In the genomic region with DNA sequence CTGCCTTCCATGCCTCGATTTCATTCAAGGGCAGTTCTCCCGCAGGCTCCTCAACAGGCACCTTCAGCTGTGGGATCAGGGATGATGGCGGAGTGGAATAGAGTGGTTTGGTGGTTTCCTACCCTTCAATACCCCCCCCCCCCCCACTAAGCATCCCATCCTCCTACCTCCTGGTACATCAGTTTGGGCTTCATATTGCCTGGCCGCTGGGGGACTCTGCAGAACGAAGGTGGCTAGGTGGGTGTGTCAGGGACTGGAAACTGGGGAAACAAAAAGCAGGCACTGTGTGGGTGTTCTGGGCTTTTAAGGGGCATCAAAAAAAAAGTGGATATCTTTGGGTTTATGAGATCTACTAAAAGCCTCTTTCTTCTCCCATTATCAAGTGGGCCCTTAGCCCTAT, we compare ENCODE assay signal across 9 mouse cellular contexts. TPM values are rescaled to one million over a fixed set of nuclear protein-coding genes. Genes with fewer than 3 reads are reported as not detected.
DNase-seq lines count a peak whose midpoint lies in the region; ATAC-seq and TF ChIP-seq lines count a peak whose summit lies in the region.
"Had no signal": no experiment of that assay in that cellular context is flagged by ENCODE, and none has a peak within 500 bp of the region (broad histone marks: within the 10 kb centered on the region; RNA-seq: fewer than 3 reads in every experiment).

No protein-coding gene starts in this region.

- peak overlapping the region; percentile 97 for H3K27ac ChIP-seq in left cerebral cortex, adult 2 months
- H3K27ac ChIP-seq in embryonic facial prominence, embryonic 13.5 days: no peak overlapping the region
- no peak overlapping the region for H3K27ac ChIP-seq in hindbrain, embryonic 16.5 days (ENCODE audit: low read depth, low read length)
- H3K27ac ChIP-seq in midbrain, embryonic 16.5 days (ENCODE audit: low read length): no peak overlapping the region

- peaks cover 40% of the 10 kb centered on the region for H3K36me3 ChIP-seq in embryonic facial prominence, embryonic 13.5 days
- H3K36me3 ChIP-seq in hindbrain, embryonic 16.5 days (ENCODE audit: control insufficient read depth, insufficient read depth, low read length): peaks cover 13% of the 10 kb centered on the region
- H3K36me3 ChIP-seq in midbrain, embryonic 16.5 days (ENCODE audit: control insufficient read depth, insufficient read depth, low read length): peaks cover 8% of the 10 kb centered on the region

- H3K4me2 ChIP-seq in embryonic facial prominence, embryonic 13.5 days: peak overlapping the region; percentile 88
- H3K4me2 ChIP-seq in hindbrain, embryonic 16.5 days (ENCODE audit: low read length): peak overlapping the region; percentile 71
- H3K4me2 ChIP-seq in midbrain, embryonic 16.5 days (ENCODE audit: low read length): peak overlapping the region; percentile 82

- H3K9me3 ChIP-seq in embryonic facial prominence, embryonic 13.5 days: no peaks in the 10 kb centered on the region
- H3K9me3 ChIP-seq in hindbrain, embryonic 16.5 days (ENCODE audit: control insufficient read depth, low read length): no peaks in the 10 kb centered on the region
- no peaks in the 10 kb centered on the region for H3K9me3 ChIP-seq in midbrain, embryonic 16.5 days (replicated peaks; ENCODE audit: control insufficient read depth, low read length, poor library complexity, severe bottlenecking)

- TF ChIP-seq CTCF in left cerebral cortex, adult 2 months (IDR thresholded peaks at IDR 0.05): no peak

- 52% methylated on average over 5 of the region's 5 CpGs for WGBS in embryonic facial prominence, embryonic 13.5 days
- 65% methylated on average over 5 of the region's 5 CpGs for WGBS in hindbrain, embryonic 16.5 days
- WGBS in midbrain, embryonic 16.5 days: 58% methylated on average over 5 of the region's 5 CpGs

- H3K4me3 ChIP-seq in left cerebral cortex, adult 2 months: peak overlapping the region; percentile 73
- H3K4me3 ChIP-seq in embryonic facial prominence, embryonic 13.5 days: peak overlapping the region; percentile 59
- peak overlapping the region; percentile 61 for H3K4me3 ChIP-seq in hindbrain, embryonic 16.5 days (ENCODE audit: low read length)
- H3K4me3 ChIP-seq in midbrain, embryonic 16.5 days (ENCODE audit: low read depth, low read length): peak overlapping the region; percentile 70

- no peak for ATAC-seq in embryonic facial prominence, embryonic 13.5 days (ENCODE audit: insufficient number of reproducible peaks, insufficient read depth, low FRiP score, low TSS enrichment, low read depth)
- no peak for ATAC-seq in hindbrain, embryonic 16.5 days
- ATAC-seq in midbrain, embryonic 16.5 days: no peak; the same call in 1 of the 2 replicates

- intact Hi-C loops in left cerebral cortex, adult 2 months (cut with DNase I): no loop called here
- intact Hi-C loops in left cerebral cortex, postnatal 36 days (cut with DNase I): loop anchor here (5.0 kb wide), 1 partner anchor 95 kb away; the partner anchor contains the start of genes Blvrb and Sptbn4

- H3K27me3 ChIP-seq in embryonic facial prominence, embryonic 13.5 days: no peaks in the 10 kb centered on the region
- no peaks in the 10 kb centered on the region for H3K27me3 ChIP-seq in hindbrain, embryonic 16.5 days (replicated peaks; ENCODE audit: control insufficient read depth, insufficient read depth, low read length)
- H3K27me3 ChIP-seq in midbrain, embryonic 16.5 days (ENCODE audit: control insufficient read depth, insufficient read depth, low read depth, low read length): no peaks in the 10 kb centered on the region

- peaks cover 18% of the 10 kb centered on the region for H3K4me1 ChIP-seq in embryonic facial prominence, embryonic 13.5 days
- peaks cover 7% of the 10 kb centered on the region for H3K4me1 ChIP-seq in hindbrain, embryonic 16.5 days (ENCODE audit: control insufficient read depth, insufficient read depth, low read depth, low read length)
- H3K4me1 ChIP-seq in midbrain, embryonic 16.5 days (ENCODE audit: control insufficient read depth, insufficient read depth, low read length): peaks cover 16% of the 10 kb centered on the region

- peak overlapping the region; percentile 80 for H3K9ac ChIP-seq in embryonic facial prominence, embryonic 13.5 days
- H3K9ac ChIP-seq in hindbrain, embryonic 16.5 days (ENCODE audit: low read depth, low read length): peak overlapping the region; percentile 71
- H3K9ac ChIP-seq in midbrain, embryonic 16.5 days (ENCODE audit: low read depth, low read length): peak overlapping the region; percentile 86

- no peak for DNase-seq in left cerebral cortex, adult 2 months (ENCODE audit: extremely low spot score in 1 of 2, low spot score in 2 of 2)
- DNase-seq in left cerebral cortex, postnatal 36 days (ENCODE audit: low spot score in 2 of 2): no peak
- DNase-seq in adrenal gland, postnatal 36 days: no peak
- DNase-seq in kidney, postnatal 10 days: no peak
- no peak for DNase-seq in c-Kit-positive CD71-positive TER-119-positive erythroid progenitor cells, embryonic 14.5 days (ENCODE audit: low spot score)

RNA-seq across cellular contexts. Expression of gene Pld3, which starts 11.1 kb away (rescaled TPM):
- 100 to 1,000 TPM; 746 to 788 TPM for total RNA-seq in left cerebral cortex, adult 2 months (2021)
- 100 to 1,000 TPM; 818 to 936 TPM for total RNA-seq in left cerebral cortex, postnatal 36 days (2021)
- 76.5 and 81.8 TPM in 2 replicates for polyA plus RNA-seq in embryonic facial prominence, embryonic 13.5 days (2015; fragmentation: Nextera tagmentation; extraction: Ambion mirVana)
- polyA plus RNA-seq in hindbrain, embryonic 16.5 days (2015; fragmentation: Nextera tagmentation; extraction: Ambion mirVana): 231 and 263 TPM in 2 replicates
- polyA plus RNA-seq in midbrain, embryonic 16.5 days (2015; fragmentation: Nextera tagmentation; extraction: Ambion mirVana): 171 and 225 TPM in 2 replicates
- total RNA-seq in adrenal gland, postnatal 36 days (2021): 100 to 1,000 TPM; 106 to 146 TPM

RNA-seq across cellular contexts. Expression of gene 2310022A10Rik, which starts 11.1 kb away (rescaled TPM):
- 10 to 100 TPM; 25.9 to 27.1 TPM for total RNA-seq in left cerebral cortex, adult 2 months (2021)
- total RNA-seq in left cerebral cortex, postnatal 36 days (2021): 10 to 100 TPM; 29.4 to 31.1 TPM
- polyA plus RNA-seq in embryonic facial prominence, embryonic 13.5 days (2015; fragmentation: Nextera tagmentation; extraction: Ambion mirVana): 31.3 and 32.8 TPM in 2 replicates
- 33.7 and 35.7 TPM in 2 replicates for polyA plus RNA-seq in hindbrain, embryonic 16.5 days (2015; fragmentation: Nextera tagmentation; extraction: Ambion mirVana)
- polyA plus RNA-seq in midbrain, embryonic 16.5 days (2015; fragmentation: Nextera tagmentation; extraction: Ambion mirVana): 35.6 and 37.5 TPM in 2 replicates
- total RNA-seq in adrenal gland, postnatal 36 days (2021): 10 to 100 TPM; 15.0 to 15.8 TPM

RNA-seq across cellular contexts. Expression of gene Hipk4, which starts 18.9 kb away (rescaled TPM):
- under 1 TPM in 1 of 2 experiments, not detected in 1; 0.16 TPM for total RNA-seq in left cerebral cortex, adult 2 months (2021)
- under 1 TPM in 1 of 2 experiments, not detected in 1; 0.22 TPM for total RNA-seq in left cerebral cortex, postnatal 36 days (2021)
- 0.92 and 1.1 TPM in 2 replicates for polyA plus RNA-seq in embryonic facial prominence, embryonic 13.5 days (2015; fragmentation: Nextera tagmentation; extraction: Ambion mirVana)
- 1.4 and 1.5 TPM in 2 replicates for polyA plus RNA-seq in hindbrain, embryonic 16.5 days (2015; fragmentation: Nextera tagmentation; extraction: Ambion mirVana)
- 0.86 and 0.88 TPM in 2 replicates for polyA plus RNA-seq in midbrain, embryonic 16.5 days (2015; fragmentation: Nextera tagmentation; extraction: Ambion mirVana)
- total RNA-seq in adrenal gland, postnatal 36 days (2021): under 1 TPM; 0.23 to 0.26 TPM
- total RNA-seq: neutrophil, adult 5-6 weeks had no signal

RNA-seq across cellular contexts. Expression of gene Prx, which starts 42.8 kb away (rescaled TPM):
- total RNA-seq in left cerebral cortex, adult 2 months (2021): under 1 TPM; 0.47 to 0.50 TPM
- under 1 TPM; 0.25 to 0.48 TPM for total RNA-seq in left cerebral cortex, postnatal 36 days (2021)
- 5.8 and 6.3 TPM in 2 replicates for polyA plus RNA-seq in embryonic facial prominence, embryonic 13.5 days (2015; fragmentation: Nextera tagmentation; extraction: Ambion mirVana)
- 1.8 and 1.9 TPM in 2 replicates for polyA plus RNA-seq in hindbrain, embryonic 16.5 days (2015; fragmentation: Nextera tagmentation; extraction: Ambion mirVana)
- polyA plus RNA-seq in midbrain, embryonic 16.5 days (2015; fragmentation: Nextera tagmentation; extraction: Ambion mirVana): 1.5 TPM in 2 replicates
- total RNA-seq in adrenal gland, postnatal 36 days (2021): 1 to 10 TPM; 2.1 to 3.2 TPM

RNA-seq across cellular contexts. Expression of gene Akt2, which starts 49.4 kb away (rescaled TPM):
- 100 to 1,000 TPM; 115 to 116 TPM for total RNA-seq in left cerebral cortex, adult 2 months (2021)
- total RNA-seq in left cerebral cortex, postnatal 36 days (2021): 100 to 1,000 TPM; 113 to 124 TPM
- polyA plus RNA-seq in embryonic facial prominence, embryonic 13.5 days (2015; fragmentation: Nextera tagmentation; extraction: Ambion mirVana): 103 and 106 TPM in 2 replicates
- 63.0 and 72.9 TPM in 2 replicates for polyA plus RNA-seq in hindbrain, embryonic 16.5 days (2015; fragmentation: Nextera tagmentation; extraction: Ambion mirVana)
- 49.9 and 57.0 TPM in 2 replicates for polyA plus RNA-seq in midbrain, embryonic 16.5 days (2015; fragmentation: Nextera tagmentation; extraction: Ambion mirVana)
- 100 to 1,000 TPM; 201 to 243 TPM for total RNA-seq in adrenal gland, postnatal 36 days (2021)

Comparison
In these comparisons a context has a peak if more than half of its experiments do, and no peak if none do; other contexts are left out.
1. RNA of gene Pld3, which starts 11.1 kb away (total RNA-seq): 818 to 936 TPM in left cerebral cortex, postnatal 36 days and 746 to 788 TPM in left cerebral cortex, adult 2 months; 106 to 146 TPM in adrenal gland, postnatal 36 days; every median in the first group is over 4 times any median in the second.
2. Peak in every context shown above with its lines, with median percentiles within 50 percentile points of each other: H3K4me3 ChIP-seq, H3K4me2 ChIP-seq and H3K9ac ChIP-seq.